Mouse (Mus musculus) E14TG2a.4 (cell line): ENCODE data around the gene Slc10a1.

Source experiments
- H3K27me3 ChIP-seq: 2 replicates; pipeline ENCODE4 v1.6.1; 2014; ENCODE audit warnings: low read length, control low read depth; ENCODE audit not compliant: insufficient read depth
- H3K36me3 ChIP-seq: 2 replicates; pipeline ENCODE4 v1.6.1; 2014; ENCODE audit warnings: low read length, control low read depth; ENCODE audit not compliant: insufficient read depth
- H3K4me1 ChIP-seq: replicated peaks from 2 replicates; pipeline ENCODE4 v1.6.1; 2014; ENCODE audit warnings: low read depth, low read length, control low read depth
- H3K4me3 ChIP-seq: replicated peaks from 2 replicates; pipeline ENCODE4 v1.5.1; 2014; ENCODE audit warnings: mild to moderate bottlenecking, low read length
- H3K9me3 ChIP-seq: 2 replicates; pipeline ENCODE4 v1.6.1; 2014; ENCODE audit warnings: low read length, control low read depth
- CTCF ChIP-seq: conservative IDR thresholded peaks from 2 replicates; pipeline ENCODE4 v1.5.1; 2014; ENCODE audit warnings: low read length
- NANOG ChIP-seq: IDR thresholded peaks from 2 replicates; pipeline ENCODE4 v1.6.1; 2014; ENCODE audit warnings: borderline replicate concordance, low read length, mixed read lengths
- POU5F1 ChIP-seq: IDR thresholded peaks from 2 replicates; pipeline ENCODE4 v1.6.1; 2014; ENCODE audit warnings: low read length, borderline replicate concordance

Slc10a1 gene

GRCm38 (mm10) chr12:80930141-80930540, 38.4 kb downstream of the Slc10a1 start:
- no peaks in the 10 kb centered on the region for H3K36me3 ChIP-seq
- H3K9me3 ChIP-seq, result no peaks in the 10 kb centered on the region
- TF ChIP-seq POU5F1, result no peak
- no peak for TF ChIP-seq NANOG
- TF ChIP-seq CTCF, result no peak

GRCm38 (mm10) chr12:80928881-80929280, 39.6 kb downstream of the Slc10a1 start:
- Histone ChIP-seq H3K4me1 (peaks cover 42% of the 10 kb centered on the region), H3K4me3 (no peak overlapping the region), H3K27me3 (no peaks in the 10 kb centered on the region), H3K9me3 (no peaks in the 10 kb centered on the region), H3K36me3 (no peaks in the 10 kb centered on the region)
- TF ChIP-seq POU5F1, result no peak
- TF ChIP-seq NANOG, result no peak
- no peak for TF ChIP-seq CTCF

More at GRCm38 (mm10) chr12:80930141-80930540, 38.4 kb downstream of the Slc10a1 start:
- Histone ChIP-seq H3K4me1 (peaks cover 29% of the 10 kb centered on the region), H3K27me3 (no peaks in the 10 kb centered on the region), H3K4me3 (no peak overlapping the region)

GRCm38 (mm10) chr12:80927518-80927917, 41.0 kb downstream of the Slc10a1 start:
- Histone ChIP-seq H3K4me3 (no peak overlapping the region), H3K9me3 (no peaks in the 10 kb centered on the region), H3K27me3 (no peaks in the 10 kb centered on the region), H3K36me3 (no peaks in the 10 kb centered on the region), H3K4me1 (peaks cover 55% of the 10 kb centered on the region)
- no peak for TF ChIP-seq POU5F1
- TF ChIP-seq NANOG, result no peak
- TF ChIP-seq CTCF, result no peak

GRCm38 (mm10) chr12:80926550-80926949, 42.0 kb downstream of the Slc10a1 start:
- peaks cover 57% of the 10 kb centered on the region for H3K4me1 ChIP-seq
- no peak for TF ChIP-seq CTCF
- TF ChIP-seq NANOG, result no peak
- TF ChIP-seq POU5F1, result no peak

GRCm38 (mm10) chr12:80925919-80926318, 42.6 kb downstream of the Slc10a1 start:
- H3K9me3 ChIP-seq, result no peaks in the 10 kb centered on the region
- H3K27me3 ChIP-seq, result no peaks in the 10 kb centered on the region
- H3K4me1 ChIP-seq, result peaks cover 57% of the 10 kb centered on the region
- H3K4me3 ChIP-seq, result peak overlapping the region; percentile 35
- no peaks in the 10 kb centered on the region for H3K36me3 ChIP-seq
- TF ChIP-seq NANOG (peak; percentile 10; the same call in 1 of the 2 replicates), POU5F1 (no peak)

More at GRCm38 (mm10) chr12:80926550-80926949, 42.0 kb downstream of the Slc10a1 start:
- Histone ChIP-seq H3K27me3 (no peaks in the 10 kb centered on the region), H3K9me3 (no peaks in the 10 kb centered on the region), H3K4me3 (no peak overlapping the region), H3K36me3 (no peaks in the 10 kb centered on the region)

GRCm38 (mm10) chr12:80924205-80924604, 44.3 kb downstream of the Slc10a1 start:
- Histone ChIP-seq H3K36me3 (no peaks in the 10 kb centered on the region), H3K4me3 (no peak overlapping the region), H3K4me1 (peaks cover 74% of the 10 kb centered on the region), H3K9me3 (no peaks in the 10 kb centered on the region), H3K27me3 (no peaks in the 10 kb centered on the region)
- TF ChIP-seq NANOG (no peak), POU5F1 (no peak), CTCF (no peak)

- Histone ChIP-seq H3K9me3 (no peaks in the 10 kb centered on the region), H3K4me3 (peak overlapping the region; percentile 64), H3K27me3 (no peaks in the 10 kb centered on the region), H3K4me1 (peaks cover 74% of the 10 kb centered on the region), H3K36me3 (no peaks in the 10 kb centered on the region)
- TF ChIP-seq NANOG (no peak), CTCF (no peak), POU5F1 (no peak)
These were observed 44.9 kb downstream of the Slc10a1 start for GRCm38 (mm10) chr12:80923602-80924001.

GRCm38 (mm10) chr12:80922869-80923268, 45.6 kb downstream of the Slc10a1 start:
- Histone ChIP-seq H3K36me3 (no peaks in the 10 kb centered on the region), H3K9me3 (no peaks in the 10 kb centered on the region), H3K4me3 (peak overlapping the region; percentile 64), H3K27me3 (no peaks in the 10 kb centered on the region), H3K4me1 (peaks cover 74% of the 10 kb centered on the region)
- TF ChIP-seq CTCF (no peak), POU5F1 (no peak), NANOG (no peak)

- TF ChIP-seq POU5F1 (peak; percentile 97), CTCF (no peak), NANOG (peak; percentile 94)
- H3K9me3 ChIP-seq, result no peaks in the 10 kb centered on the region
- no peaks in the 10 kb centered on the region for H3K36me3 ChIP-seq
- H3K4me3 ChIP-seq, result peak overlapping the region; percentile 64; the same call in 1 of the 2 replicates
- peaks cover 66% of the 10 kb centered on the region for H3K4me1 ChIP-seq
- H3K27me3 ChIP-seq, result no peaks in the 10 kb centered on the region
These were observed 47.2 kb downstream of the Slc10a1 start for GRCm38 (mm10) chr12:80921301-80921700.
